Mouse (Mus musculus) liver, adult 2 months (tissue): ENCODE data around the gene Stag1.

Experiments used
- CTCF ChIP-seq: fragments of 200-500 bp; IDR thresholded peaks from 2 replicates; pipeline ENCODE4 v1.5.1; 2011; ENCODE audit warnings: low read depth, low read length, control low read depth
- POLR2A ChIP-seq: fragments of 200-500 bp; IDR thresholded peaks from 2 replicates; pipeline ENCODE4 v1.6.1; 2011; ENCODE audit warnings: low read length, control low read depth; ENCODE audit not compliant: insufficient read depth; ENCODE audit errors: extremely low read depth

DNA sequence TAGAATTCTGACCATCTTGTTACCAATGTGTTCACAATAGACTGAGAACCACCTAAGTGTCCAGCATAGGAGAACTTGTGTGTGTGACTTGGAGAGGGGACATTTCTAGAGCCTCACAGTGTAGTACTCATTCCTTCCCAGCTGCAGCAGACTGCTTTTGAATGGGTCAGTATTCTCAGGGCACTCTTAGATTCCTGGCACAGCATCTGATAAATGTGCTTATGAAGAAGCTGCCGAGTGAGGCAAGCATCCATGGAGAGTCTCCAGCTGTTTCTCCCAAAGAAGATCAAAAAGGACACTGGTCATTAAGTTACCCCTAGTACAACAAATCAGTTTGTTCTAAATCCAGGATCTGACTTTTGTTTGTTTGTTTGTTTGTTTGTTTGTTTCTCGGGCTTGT lies 24.3 kb upstream of the Stag1 start:
- no peak for TF ChIP-seq CTCF
- no peak for TF ChIP-seq POLR2A
